Mouse (Mus musculus): ENCODE data around the gene Tsga10ip. TPM values are rescaled to one million over a fixed set of nuclear protein-coding genes. Genes with fewer than 3 reads are reported as not detected.

Tsga10ip gene
- polyA plus RNA-seq, 1 experiment, result 0.37 TPM

- no peak overlapping the region for H3ac ChIP-seq (ENCODE audit: control insufficient read depth, insufficient read length)
- peaks cover 19% of the 10 kb centered on the region for H3K79me2 ChIP-seq (ENCODE audit: control insufficient read depth, insufficient read depth)
- H3K36me3 ChIP-seq (ENCODE audit: control insufficient read depth, insufficient read depth), result peaks cover 14% of the 10 kb centered on the region
- TF ChIP-seq TCF12 (IDR thresholded peaks at IDR 0.05; ENCODE audit: insufficient read depth, poor library complexity, severe bottlenecking) (no peak), CEBPB (IDR thresholded peaks at IDR 0.05; ENCODE audit: insufficient read depth, poor library complexity, severe bottlenecking) (no peak), MAX (IDR thresholded peaks at IDR 0.05; ENCODE audit: low read depth) (no peak), REST (IDR thresholded peaks at IDR 0.05; ENCODE audit: insufficient read depth, insufficient read length) (no peak), E2F4 (IDR thresholded peaks at IDR 0.05; ENCODE audit: insufficient read depth) (no peak), POLR2AphosphoS2 (IDR thresholded peaks at IDR 0.05; ENCODE audit: insufficient read length, low read depth) (no peak), MYOD1 (IDR thresholded peaks at IDR 0.05; ENCODE audit: control insufficient read depth in 1 of 3, insufficient read length in 2 of 3, low read depth in 2 of 3) (no peak), TCF3 (IDR thresholded peaks at IDR 0.05; ENCODE audit: insufficient read length, low read depth) (no peak), SRF (IDR thresholded peaks at IDR 0.05; ENCODE audit: control insufficient read depth, insufficient read length, low read depth) (no peak), MYOG (IDR thresholded peaks at IDR 0.05; ENCODE audit: control insufficient read depth in 1 of 3, insufficient read depth in 1 of 3, insufficient read length in 2 of 3, low read depth in 2 of 3) (no peak), POLR2A (IDR thresholded peaks at IDR 0.05; ENCODE audit: insufficient read length, low read depth) (no peak), USF1 (IDR thresholded peaks at IDR 0.05; ENCODE audit: low read depth) (no peak)
- H3K4me2 ChIP-seq (ENCODE audit: low read depth), result no peak overlapping the region
- no peaks in the 10 kb centered on the region for H3K27me3 ChIP-seq (ENCODE audit: control insufficient read depth, insufficient read depth, insufficient read length)
- no peak overlapping the region for H3K4me3 ChIP-seq
Observed at GRCm38 (mm10) chr19:5420579-5420978, 18.3 kb upstream of the Tsga10ip start.

- H3ac ChIP-seq (ENCODE audit: control insufficient read depth, insufficient read length), result no peak overlapping the region
- H3K4me2 ChIP-seq (ENCODE audit: low read depth), result no peak overlapping the region
- H3K79me2 ChIP-seq (ENCODE audit: control insufficient read depth, insufficient read depth), result peaks cover 13% of the 10 kb centered on the region
- H3K4me3 ChIP-seq, result no peak overlapping the region
- TF ChIP-seq CEBPB (IDR thresholded peaks at IDR 0.05; ENCODE audit: insufficient read depth, poor library complexity, severe bottlenecking) (no peak), TCF12 (IDR thresholded peaks at IDR 0.05; ENCODE audit: insufficient read depth, poor library complexity, severe bottlenecking) (no peak), MAX (IDR thresholded peaks at IDR 0.05; ENCODE audit: low read depth) (no peak), SRF (IDR thresholded peaks at IDR 0.05; ENCODE audit: control insufficient read depth, insufficient read length, low read depth) (no peak), POLR2AphosphoS2 (IDR thresholded peaks at IDR 0.05; ENCODE audit: insufficient read length, low read depth) (no peak), E2F4 (IDR thresholded peaks at IDR 0.05; ENCODE audit: insufficient read depth) (no peak), TCF3 (IDR thresholded peaks at IDR 0.05; ENCODE audit: insufficient read length, low read depth) (no peak), REST (IDR thresholded peaks at IDR 0.05; ENCODE audit: insufficient read depth, insufficient read length) (no peak), MYOD1 (IDR thresholded peaks at IDR 0.05; ENCODE audit: control insufficient read depth in 1 of 3, insufficient read length in 2 of 3, low read depth in 2 of 3) (no peak), USF1 (IDR thresholded peaks at IDR 0.05; ENCODE audit: low read depth) (no peak), POLR2A (IDR thresholded peaks at IDR 0.05; ENCODE audit: insufficient read length, low read depth) (no peak), MYOG (IDR thresholded peaks at IDR 0.05; ENCODE audit: control insufficient read depth in 1 of 3, insufficient read depth in 1 of 3, insufficient read length in 2 of 3, low read depth in 2 of 3) (no peak)
- no peaks in the 10 kb centered on the region for H3K27me3 ChIP-seq (ENCODE audit: control insufficient read depth, insufficient read depth, insufficient read length)
- peaks cover 14% of the 10 kb centered on the region for H3K36me3 ChIP-seq (ENCODE audit: control insufficient read depth, insufficient read depth)
Observed at GRCm38 (mm10) chr19:5419630-5420029, 17.3 kb upstream of the Tsga10ip start.

GRCm38 (mm10) chr19:5418750-5419466 is 16.6 kb upstream of the Tsga10ip start:
- Histone ChIP-seq H3ac (ENCODE audit: control insufficient read depth, insufficient read length) (no peak overlapping the region), H3K27me3 (ENCODE audit: control insufficient read depth, insufficient read depth, insufficient read length) (no peaks in the 10 kb centered on the region), H3K4me3 (no peak overlapping the region), H3K79me2 (ENCODE audit: control insufficient read depth, insufficient read depth) (peaks cover 9% of the 10 kb centered on the region), H3K4me2 (ENCODE audit: low read depth) (no peak overlapping the region), H3K36me3 (ENCODE audit: control insufficient read depth, insufficient read depth) (peaks cover 14% of the 10 kb centered on the region)
- TF ChIP-seq TCF12 (IDR thresholded peaks at IDR 0.05; ENCODE audit: insufficient read depth, poor library complexity, severe bottlenecking), result no peak
- TF ChIP-seq POLR2A (IDR thresholded peaks at IDR 0.05; ENCODE audit: insufficient read length, low read depth), result no peak
- TF ChIP-seq CEBPB (IDR thresholded peaks at IDR 0.05; ENCODE audit: insufficient read depth, poor library complexity, severe bottlenecking), result no peak
- no peak for TF ChIP-seq USF1 (IDR thresholded peaks at IDR 0.05; ENCODE audit: low read depth)
- no peak for TF ChIP-seq E2F4 (IDR thresholded peaks at IDR 0.05; ENCODE audit: insufficient read depth)
- no peak for TF ChIP-seq MYOG (IDR thresholded peaks at IDR 0.05; ENCODE audit: control insufficient read depth in 1 of 3, insufficient read depth in 1 of 3, insufficient read length in 2 of 3, low read depth in 2 of 3)
- no peak for TF ChIP-seq REST (IDR thresholded peaks at IDR 0.05; ENCODE audit: insufficient read depth, insufficient read length)
- TF ChIP-seq MYOD1 (IDR thresholded peaks at IDR 0.05; ENCODE audit: control insufficient read depth in 1 of 3, insufficient read length in 2 of 3, low read depth in 2 of 3), result no peak
- TF ChIP-seq TCF3 (IDR thresholded peaks at IDR 0.05; ENCODE audit: insufficient read length, low read depth), result no peak
- TF ChIP-seq MAX (IDR thresholded peaks at IDR 0.05; ENCODE audit: low read depth), result no peak
- TF ChIP-seq SRF (IDR thresholded peaks at IDR 0.05; ENCODE audit: control insufficient read depth, insufficient read length, low read depth), result no peak
- TF ChIP-seq POLR2AphosphoS2 (IDR thresholded peaks at IDR 0.05; ENCODE audit: insufficient read length, low read depth), result no peak

GRCm38 (mm10) chr19:5414534-5414957 is 12.2 kb upstream of the Tsga10ip start:
- Histone ChIP-seq H3K4me2 (ENCODE audit: low read depth) (no peak overlapping the region), H3K79me2 (ENCODE audit: control insufficient read depth, insufficient read depth) (no peaks in the 10 kb centered on the region), H3ac (ENCODE audit: control insufficient read depth, insufficient read length) (no peak overlapping the region), H3K27me3 (ENCODE audit: control insufficient read depth, insufficient read depth, insufficient read length) (no peaks in the 10 kb centered on the region), H3K36me3 (ENCODE audit: control insufficient read depth, insufficient read depth) (no peaks in the 10 kb centered on the region), H3K4me3 (no peak overlapping the region)
- TF ChIP-seq POLR2AphosphoS2 (IDR thresholded peaks at IDR 0.05; ENCODE audit: insufficient read length, low read depth), result no peak
- TF ChIP-seq E2F4 (IDR thresholded peaks at IDR 0.05; ENCODE audit: insufficient read depth), result no peak
- TF ChIP-seq USF1 (IDR thresholded peaks at IDR 0.05; ENCODE audit: low read depth), result no peak
- no peak for TF ChIP-seq MYOD1 (IDR thresholded peaks at IDR 0.05; ENCODE audit: control insufficient read depth in 1 of 3, insufficient read length in 2 of 3, low read depth in 2 of 3)
- TF ChIP-seq SRF (IDR thresholded peaks at IDR 0.05; ENCODE audit: control insufficient read depth, insufficient read length, low read depth), result no peak
- TF ChIP-seq TCF3 (IDR thresholded peaks at IDR 0.05; ENCODE audit: insufficient read length, low read depth), result no peak
- TF ChIP-seq TCF12 (IDR thresholded peaks at IDR 0.05; ENCODE audit: insufficient read depth, poor library complexity, severe bottlenecking), result no peak
